Mouse (Mus musculus): Measurements from ENCODE around the gene Tbc1d1. TPM values are rescaled to one million over a fixed set of nuclear protein-coding genes. Genes with fewer than 3 reads are reported as not detected.
A peak's percentile ranks its signal among the peaks of the same experiment; 100 is the strongest.

The Tbc1d1 gene
- polyA plus RNA-seq, 1 experiment from 2014 or later: 33.4 TPM

DNA sequence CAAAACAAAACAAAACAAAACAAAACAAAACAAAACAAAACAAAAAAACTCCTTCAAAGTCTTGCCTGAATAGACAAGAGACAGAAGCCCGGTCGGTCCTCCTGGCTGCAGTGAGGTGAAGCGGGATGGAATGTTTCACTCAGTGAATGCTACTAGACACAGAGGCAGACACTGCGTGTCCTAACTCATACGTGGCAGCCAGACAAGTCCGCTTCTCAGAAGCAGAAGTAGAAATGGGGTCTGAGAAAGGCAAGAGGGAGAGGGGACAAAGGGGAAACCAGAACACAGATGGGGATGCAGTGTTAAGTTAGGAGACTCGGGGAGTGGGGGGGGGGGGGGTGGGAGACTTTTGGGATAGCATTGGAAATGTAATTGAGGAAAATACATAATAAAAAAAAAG lies 220.4 kb downstream of the Tbc1d1 start:
- no peaks in the 10 kb centered on the region for H3K27me3 ChIP-seq (ENCODE audit: control insufficient read depth, insufficient read depth, low read length)
- ATAC-seq (ENCODE audit: insufficient number of reproducible peaks, insufficient read depth, low FRiP score, low read depth): no peak
- no peak overlapping the region for H3K9ac ChIP-seq (ENCODE audit: low read length)
- peaks cover 13 to 21% of the 10 kb centered on the region in 2 experiments for H3K4me1 ChIP-seq (ENCODE audit: control insufficient read depth in 2 of 2, insufficient read depth in 2 of 2, low read length in 2 of 2)
- H3K9me3 ChIP-seq (ENCODE audit: control insufficient read depth, low read length): no peaks in the 10 kb centered on the region
- no peak overlapping the region for H3K27ac ChIP-seq (replicated peaks in 1 of 2; ENCODE audit: control insufficient read depth in 1 of 2, insufficient read depth in 1 of 2, low read depth in 2 of 2, low read length in 2 of 2)
- H3K36me3 ChIP-seq (ENCODE audit: control insufficient read depth, insufficient read depth, low read length): no peaks in the 10 kb centered on the region
- 73% methylated on average over 7 of the region's 7 CpGs for WGBS
- no peak overlapping the region for H3K4me3 ChIP-seq (ENCODE audit: control insufficient read depth in 1 of 2, insufficient read depth in 1 of 2, low read depth in 1 of 2, low read length in 2 of 2)
- no peak overlapping the region for H3K4me2 ChIP-seq (ENCODE audit: low read length)

DNA sequence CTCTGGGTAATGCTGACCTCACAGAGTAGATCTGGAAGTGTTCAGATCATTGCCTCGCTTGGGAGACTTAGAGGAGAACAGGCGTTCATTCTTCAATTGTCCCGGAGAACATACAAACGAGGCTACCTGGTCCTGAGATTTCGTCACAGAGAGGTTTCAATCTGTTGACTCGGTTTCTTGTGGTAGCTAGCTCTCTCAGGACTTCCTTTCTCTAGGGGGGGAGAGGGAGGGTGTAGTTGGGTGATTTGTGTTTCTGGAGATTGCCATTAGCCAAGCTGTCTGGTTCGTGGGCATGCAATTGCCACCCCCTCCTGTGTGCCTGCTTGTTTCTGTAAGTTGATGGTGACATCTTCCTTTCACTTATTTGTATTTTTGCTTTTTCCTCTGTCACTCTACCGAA lies 221.6 kb downstream of the Tbc1d1 start:
- peak overlapping the region in 1 of 2 experiments; percentile 72; a peak in 1 of 4 replicates for H3K27ac ChIP-seq (replicated peaks in 1 of 2; ENCODE audit: control insufficient read depth in 1 of 2, insufficient read depth in 1 of 2, low read depth in 2 of 2, low read length in 2 of 2)
- H3K9me3 ChIP-seq (ENCODE audit: control insufficient read depth, low read length): no peaks in the 10 kb centered on the region
- H3K4me3 ChIP-seq (ENCODE audit: control insufficient read depth in 1 of 2, insufficient read depth in 1 of 2, low read depth in 1 of 2, low read length in 2 of 2): no peak overlapping the region
- H3K27me3 ChIP-seq (ENCODE audit: control insufficient read depth, insufficient read depth, low read length): no peaks in the 10 kb centered on the region
- no peak overlapping the region for H3K4me2 ChIP-seq (ENCODE audit: low read length)
- no peak overlapping the region for H3K9ac ChIP-seq (ENCODE audit: low read length)
- ATAC-seq (ENCODE audit: insufficient number of reproducible peaks, insufficient read depth, low FRiP score, low read depth): no peak
- H3K36me3 ChIP-seq (ENCODE audit: control insufficient read depth, insufficient read depth, low read length): no peaks in the 10 kb centered on the region
- whole genome bisulfite sequencing: 81% methylated on average over 8 of the region's 8 CpGs
- H3K4me1 ChIP-seq (ENCODE audit: control insufficient read depth in 2 of 2, insufficient read depth in 2 of 2, low read length in 2 of 2): peaks cover 17 to 28% of the 10 kb centered on the region in 2 experiments

DNA sequence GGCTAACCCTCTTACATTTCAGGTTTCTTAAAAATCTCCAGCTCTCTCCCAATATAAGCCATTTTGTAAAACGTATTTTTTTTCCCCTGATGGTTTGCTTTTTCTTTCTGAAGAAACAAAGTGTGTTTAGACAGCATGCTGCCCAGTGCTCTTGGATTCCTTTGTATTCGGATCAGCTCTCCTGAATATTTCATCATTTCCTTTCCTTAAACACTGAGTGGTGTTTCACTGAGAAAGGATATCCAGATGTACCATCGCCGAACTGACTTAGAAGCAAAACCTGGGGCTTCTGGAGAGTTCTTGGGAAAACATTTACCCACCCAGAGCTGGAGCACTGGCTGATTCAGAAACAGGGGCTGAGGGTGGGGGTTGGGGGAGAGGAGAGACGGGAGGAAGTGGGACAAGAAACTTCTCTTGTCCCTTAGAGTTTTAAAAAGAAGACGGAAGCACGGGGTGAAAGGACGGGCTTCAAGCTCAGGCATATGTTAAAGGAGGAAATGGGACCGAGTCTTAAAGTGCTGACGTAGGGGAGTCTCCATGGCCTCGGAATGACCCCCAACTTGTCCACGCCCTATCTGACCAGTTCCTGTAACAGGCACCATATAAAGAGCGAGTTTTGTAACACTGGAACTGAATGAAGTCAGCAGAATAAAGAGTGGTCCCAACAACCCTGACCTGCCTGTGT lies 222.6 kb downstream of the Tbc1d1 start:
- Histone ChIP-seq H3K4me1 (ENCODE audit: control insufficient read depth in 2 of 2, insufficient read depth in 2 of 2, low read length in 2 of 2) (peaks cover 17 to 34% of the 10 kb centered on the region in 2 experiments), H3K36me3 (ENCODE audit: control insufficient read depth, insufficient read depth, low read length) (no peaks in the 10 kb centered on the region), H3K27ac (replicated peaks in 1 of 2; ENCODE audit: control insufficient read depth in 1 of 2, insufficient read depth in 1 of 2, low read depth in 2 of 2, low read length in 2 of 2) (peak overlapping the region; percentile 64 to 72), H3K4me3 (ENCODE audit: control insufficient read depth in 1 of 2, insufficient read depth in 1 of 2, low read depth in 1 of 2, low read length in 2 of 2) (no peak overlapping the region), H3K9me3 (ENCODE audit: control insufficient read depth, low read length) (no peaks in the 10 kb centered on the region), H3K4me2 (ENCODE audit: low read length) (no peak overlapping the region), H3K9ac (ENCODE audit: low read length) (no peak overlapping the region), H3K27me3 (ENCODE audit: control insufficient read depth, insufficient read depth, low read length) (no peaks in the 10 kb centered on the region)
- ATAC-seq (ENCODE audit: insufficient number of reproducible peaks, insufficient read depth, low FRiP score, low read depth): 0 out of 2 replicates have a peak, but pooled peaks have one; percentile 42
- 52% methylated on average over 13 of the region's 13 CpGs for WGBS

DNA sequence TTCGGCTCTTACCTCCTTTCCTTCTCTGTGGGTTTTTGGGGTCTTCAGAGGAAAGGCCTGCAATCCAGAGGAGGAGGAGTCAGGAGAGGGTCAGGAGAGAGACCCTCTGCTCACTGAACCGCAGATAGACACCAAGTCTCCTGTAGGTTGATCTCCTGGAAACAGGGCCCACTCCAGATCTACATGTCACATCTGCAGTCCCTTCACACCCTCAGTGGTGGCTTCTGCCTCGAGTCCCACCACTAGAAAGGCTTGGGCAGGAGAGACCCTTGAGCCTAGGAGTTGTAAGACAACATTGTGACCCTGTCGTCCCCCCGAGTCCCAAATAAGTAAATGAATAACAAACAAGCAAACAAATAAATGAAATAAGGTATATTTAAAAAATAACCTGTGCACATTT lies 223.7 kb downstream of the Tbc1d1 start:
- Histone ChIP-seq H3K9me3 (ENCODE audit: control insufficient read depth, low read length) (no peaks in the 10 kb centered on the region), H3K27me3 (ENCODE audit: control insufficient read depth, insufficient read depth, low read length) (no peaks in the 10 kb centered on the region), H3K4me3 (ENCODE audit: control insufficient read depth in 1 of 2, insufficient read depth in 1 of 2, low read depth in 1 of 2, low read length in 2 of 2) (no peak overlapping the region), H3K36me3 (ENCODE audit: control insufficient read depth, insufficient read depth, low read length) (no peaks in the 10 kb centered on the region), H3K27ac (replicated peaks in 1 of 2; ENCODE audit: control insufficient read depth in 1 of 2, insufficient read depth in 1 of 2, low read depth in 2 of 2, low read length in 2 of 2) (peak overlapping the region in 1 of 2 experiments; percentile 72; a peak in 2 of 4 replicates), H3K9ac (ENCODE audit: low read length) (no peak overlapping the region), H3K4me2 (ENCODE audit: low read length) (no peak overlapping the region), H3K4me1 (ENCODE audit: control insufficient read depth in 2 of 2, insufficient read depth in 2 of 2, low read length in 2 of 2) (peaks cover 15 to 34% of the 10 kb centered on the region in 2 experiments)
- WGBS: 87% methylated on average over 5 of the region's 5 CpGs
- ATAC-seq (ENCODE audit: insufficient number of reproducible peaks, insufficient read depth, low FRiP score, low read depth): no peak

DNA sequence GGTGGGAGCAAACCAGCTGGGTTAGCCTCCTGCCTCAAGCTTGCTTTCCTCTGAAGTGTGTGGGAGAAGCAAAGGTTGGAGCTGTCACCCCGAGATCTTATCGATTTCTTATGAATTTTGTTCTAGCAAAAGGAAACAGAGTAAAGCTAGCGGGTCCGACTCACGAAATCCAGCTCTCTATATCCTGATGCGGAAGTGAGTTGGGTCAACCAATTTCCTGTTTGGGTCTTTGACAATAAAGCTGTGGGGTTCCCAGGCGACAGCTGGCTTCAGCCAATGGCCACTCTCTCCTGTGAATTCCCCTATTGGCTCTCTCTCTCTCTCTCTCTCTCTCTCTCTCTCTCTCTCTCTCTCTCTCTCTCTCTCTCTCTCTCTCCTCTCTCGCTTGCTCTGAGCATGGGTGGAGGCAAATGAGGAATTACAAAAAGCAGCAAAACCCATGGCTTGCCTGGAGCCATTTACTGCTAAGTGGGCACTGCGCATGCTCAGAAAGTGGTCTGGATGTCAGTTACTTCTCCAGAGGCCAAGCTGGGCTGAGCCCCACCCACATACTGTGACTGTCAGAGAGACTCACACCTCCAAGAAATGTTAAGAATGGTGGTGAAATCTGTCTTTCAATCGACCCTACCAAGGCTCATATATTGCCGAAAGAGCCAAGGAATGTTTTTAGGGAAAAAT lies 224.7 kb downstream of the Tbc1d1 start:
- H3K36me3 ChIP-seq (ENCODE audit: control insufficient read depth, insufficient read depth, low read length): no peaks in the 10 kb centered on the region
- no peaks in the 10 kb centered on the region for H3K9me3 ChIP-seq (ENCODE audit: control insufficient read depth, low read length)
- no peak for ATAC-seq (ENCODE audit: insufficient number of reproducible peaks, insufficient read depth, low FRiP score, low read depth)
- peak overlapping the region; percentile 24 to 47; a peak in 2 of 4 replicates for H3K27ac ChIP-seq (replicated peaks in 1 of 2; ENCODE audit: control insufficient read depth in 1 of 2, insufficient read depth in 1 of 2, low read depth in 2 of 2, low read length in 2 of 2)
- WGBS: 53% methylated on average over 11 of the region's 11 CpGs
- no peak overlapping the region for H3K9ac ChIP-seq (ENCODE audit: low read length)
- H3K4me2 ChIP-seq (ENCODE audit: low read length): no peak overlapping the region
- H3K4me1 ChIP-seq (ENCODE audit: control insufficient read depth in 2 of 2, insufficient read depth in 2 of 2, low read length in 2 of 2): peaks cover 15 to 34% of the 10 kb centered on the region in 2 experiments
- no peaks in the 10 kb centered on the region for H3K27me3 ChIP-seq (ENCODE audit: control insufficient read depth, insufficient read depth, low read length)
- H3K4me3 ChIP-seq (ENCODE audit: control insufficient read depth in 1 of 2, insufficient read depth in 1 of 2, low read depth in 1 of 2, low read length in 2 of 2): no peak overlapping the region

DNA sequence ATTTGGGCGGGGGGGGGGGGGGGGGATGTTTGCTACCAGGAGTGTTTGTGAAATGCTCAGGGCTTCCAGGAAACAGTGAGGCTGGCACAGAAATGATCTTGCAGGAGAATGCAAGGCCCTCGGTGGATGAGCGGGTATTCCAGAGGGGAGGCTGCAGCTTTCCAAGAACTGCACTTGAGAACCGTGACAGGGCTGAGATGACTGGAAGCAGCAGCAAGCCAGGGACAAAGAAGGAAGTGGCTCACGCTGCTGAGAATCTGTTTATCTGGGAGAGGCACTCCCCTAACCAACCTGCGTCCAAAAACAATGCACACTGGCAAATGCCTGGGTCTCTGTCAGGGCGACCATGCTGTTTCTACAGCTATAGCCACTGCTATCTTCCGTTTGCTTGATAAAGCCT lies 225.4 kb downstream of the Tbc1d1 start:
- H3K4me2 ChIP-seq (ENCODE audit: low read length): peak overlapping the region; percentile 16; the same call in 1 of the 2 replicates
- peak overlapping the region; percentile 52 for H3K9ac ChIP-seq (ENCODE audit: low read length)
- no peaks in the 10 kb centered on the region for H3K27me3 ChIP-seq (ENCODE audit: control insufficient read depth, insufficient read depth, low read length)
- 15% methylated on average over 8 of the region's 8 CpGs for WGBS
- no peak for ATAC-seq (ENCODE audit: insufficient number of reproducible peaks, insufficient read depth, low FRiP score, low read depth)
- no peaks in the 10 kb centered on the region for H3K36me3 ChIP-seq (ENCODE audit: control insufficient read depth, insufficient read depth, low read length)
- H3K4me3 ChIP-seq (ENCODE audit: control insufficient read depth in 1 of 2, insufficient read depth in 1 of 2, low read depth in 1 of 2, low read length in 2 of 2): no peak overlapping the region
- H3K9me3 ChIP-seq (ENCODE audit: control insufficient read depth, low read length): no peaks in the 10 kb centered on the region
- peak overlapping the region; percentile 44 to 64; a peak in 3 of 4 replicates for H3K27ac ChIP-seq (replicated peaks in 1 of 2; ENCODE audit: control insufficient read depth in 1 of 2, insufficient read depth in 1 of 2, low read depth in 2 of 2, low read length in 2 of 2)
- H3K4me1 ChIP-seq (ENCODE audit: control insufficient read depth in 2 of 2, insufficient read depth in 2 of 2, low read length in 2 of 2): peaks cover 15 to 34% of the 10 kb centered on the region in 2 experiments

DNA sequence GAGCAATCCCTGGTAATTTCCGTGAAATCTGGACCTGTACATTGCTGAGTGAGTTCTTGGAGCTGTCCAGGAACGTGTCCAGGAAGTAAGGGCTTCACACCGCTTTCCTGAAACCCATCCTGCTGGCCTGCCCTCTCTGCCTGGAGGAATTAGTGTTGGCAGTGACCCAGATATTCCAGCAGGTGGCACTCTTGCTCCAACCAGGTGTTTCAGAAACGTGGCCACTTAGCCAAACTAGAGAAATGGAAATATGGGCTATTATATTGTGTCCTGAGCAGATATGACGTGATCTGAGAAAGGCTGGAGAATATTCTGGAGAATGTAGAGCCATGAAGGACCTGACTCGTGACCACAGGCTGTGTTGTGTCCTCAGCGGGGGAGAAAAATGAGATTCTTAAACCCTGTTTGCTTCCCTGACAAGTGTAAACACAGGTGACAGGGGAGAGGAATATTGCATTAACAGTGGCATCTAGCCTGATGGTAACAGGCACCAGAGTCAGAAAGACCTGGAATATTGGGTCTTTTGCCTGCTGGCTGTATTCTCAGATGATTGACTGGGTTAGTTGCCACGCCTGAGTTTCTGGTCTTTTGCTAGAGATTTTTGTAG lies 226.4 kb downstream of the Tbc1d1 start:
- H3K27ac ChIP-seq (replicated peaks in 1 of 2; ENCODE audit: control insufficient read depth in 1 of 2, insufficient read depth in 1 of 2, low read depth in 2 of 2, low read length in 2 of 2): no peak overlapping the region

More for the DNA sequence above, 226.4 kb downstream of the Tbc1d1 start:
- Histone ChIP-seq H3K9ac (ENCODE audit: low read length) (no peak overlapping the region), H3K4me3 (ENCODE audit: control insufficient read depth in 1 of 2, insufficient read depth in 1 of 2, low read depth in 1 of 2, low read length in 2 of 2) (no peak overlapping the region), H3K4me2 (ENCODE audit: low read length) (no peak overlapping the region), H3K4me1 (ENCODE audit: control insufficient read depth in 2 of 2, insufficient read depth in 2 of 2, low read length in 2 of 2) (peaks cover 15 to 34% of the 10 kb centered on the region in 2 experiments), H3K36me3 (ENCODE audit: control insufficient read depth, insufficient read depth, low read length) (no peaks in the 10 kb centered on the region), H3K27me3 (ENCODE audit: control insufficient read depth, insufficient read depth, low read length) (no peaks in the 10 kb centered on the region), H3K9me3 (ENCODE audit: control insufficient read depth, low read length) (no peaks in the 10 kb centered on the region)
- peak; percentile 55; the same call in 1 of the 2 replicates for ATAC-seq (ENCODE audit: insufficient number of reproducible peaks, insufficient read depth, low FRiP score, low read depth)
- WGBS: 20% methylated on average over 8 of the region's 8 CpGs
